Mouse (Mus musculus): Measurements from ENCODE around the gene Irx6. TPM values are rescaled to one million over a fixed set of nuclear protein-coding genes. Genes with fewer than 3 reads are reported as not detected.
A peak's percentile ranks its signal among the peaks of the same experiment; 100 is the strongest.

Gene Irx6
- total RNA-seq (2021), result under 1 TPM; 0.11 to 0.14 TPM
- long read RNA-seq, experiment 1, result 0 reads
- long read RNA-seq, experiment 2, result 0 reads

DNA sequence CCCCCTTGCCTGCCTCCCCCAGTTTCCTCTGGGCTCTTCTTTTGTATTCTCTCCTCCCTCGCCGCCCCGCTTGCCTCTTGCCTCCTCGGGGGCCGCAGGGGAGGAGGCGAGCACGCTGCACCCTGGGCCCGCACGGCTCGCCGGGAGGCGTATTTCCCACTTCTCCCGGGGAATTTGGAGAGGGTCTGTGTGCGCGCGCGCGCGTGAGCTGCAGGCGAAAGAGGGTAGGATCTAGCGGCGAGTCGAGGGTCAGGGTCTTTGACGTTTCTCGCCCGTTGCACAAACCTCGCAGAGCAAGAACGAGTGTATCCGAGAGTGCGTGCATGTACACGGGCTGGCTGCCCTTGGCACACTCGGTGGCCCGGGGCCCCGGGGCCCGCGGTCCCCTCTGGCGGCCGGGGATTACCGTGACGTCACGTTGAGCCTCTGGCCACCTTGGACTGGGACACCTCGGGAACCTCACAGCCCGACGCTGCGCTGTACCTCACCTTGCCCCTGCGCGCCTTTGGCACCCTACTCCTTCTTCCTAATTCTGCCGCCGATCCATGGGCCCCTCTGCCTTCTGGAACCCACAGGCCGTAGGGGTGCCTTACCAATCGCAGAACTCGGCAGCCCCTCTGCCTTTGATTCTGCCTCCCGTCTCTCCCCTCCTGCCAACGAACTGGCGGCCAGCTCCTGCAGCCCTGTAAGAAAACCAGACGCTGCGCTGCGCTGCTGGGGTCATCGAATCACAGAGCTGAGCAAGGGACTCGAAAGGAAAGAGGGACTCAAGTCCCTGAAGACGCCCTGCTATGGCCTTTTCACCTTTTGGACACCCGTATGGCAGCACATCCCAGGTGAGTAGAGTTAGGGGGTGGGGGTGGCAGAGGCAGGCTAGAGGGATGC lies at the start of gene Irx6:
Gene Irx6 (plus strand): TSS at position 45 of the 885 bp plus-strand sequence.
- no peak for DNase-seq (ENCODE audit: extremely low spot score in 1 of 2, low spot score in 2 of 2)
- intact Hi-C loops (cut with DNase I), result loop anchor here (5.0 kb wide), 2 partner anchors 307 to 867 kb away; no protein-coding TSS in a partner anchor
- peak within 1 kb of the TSS; percentile 27; the same call in 1 of the 2 replicates for H3K4me3 ChIP-seq
- H3K27ac ChIP-seq, result no peak within 1 kb of the TSS
- TF ChIP-seq CTCF (IDR thresholded peaks at IDR 0.05), result no peak

DNA sequence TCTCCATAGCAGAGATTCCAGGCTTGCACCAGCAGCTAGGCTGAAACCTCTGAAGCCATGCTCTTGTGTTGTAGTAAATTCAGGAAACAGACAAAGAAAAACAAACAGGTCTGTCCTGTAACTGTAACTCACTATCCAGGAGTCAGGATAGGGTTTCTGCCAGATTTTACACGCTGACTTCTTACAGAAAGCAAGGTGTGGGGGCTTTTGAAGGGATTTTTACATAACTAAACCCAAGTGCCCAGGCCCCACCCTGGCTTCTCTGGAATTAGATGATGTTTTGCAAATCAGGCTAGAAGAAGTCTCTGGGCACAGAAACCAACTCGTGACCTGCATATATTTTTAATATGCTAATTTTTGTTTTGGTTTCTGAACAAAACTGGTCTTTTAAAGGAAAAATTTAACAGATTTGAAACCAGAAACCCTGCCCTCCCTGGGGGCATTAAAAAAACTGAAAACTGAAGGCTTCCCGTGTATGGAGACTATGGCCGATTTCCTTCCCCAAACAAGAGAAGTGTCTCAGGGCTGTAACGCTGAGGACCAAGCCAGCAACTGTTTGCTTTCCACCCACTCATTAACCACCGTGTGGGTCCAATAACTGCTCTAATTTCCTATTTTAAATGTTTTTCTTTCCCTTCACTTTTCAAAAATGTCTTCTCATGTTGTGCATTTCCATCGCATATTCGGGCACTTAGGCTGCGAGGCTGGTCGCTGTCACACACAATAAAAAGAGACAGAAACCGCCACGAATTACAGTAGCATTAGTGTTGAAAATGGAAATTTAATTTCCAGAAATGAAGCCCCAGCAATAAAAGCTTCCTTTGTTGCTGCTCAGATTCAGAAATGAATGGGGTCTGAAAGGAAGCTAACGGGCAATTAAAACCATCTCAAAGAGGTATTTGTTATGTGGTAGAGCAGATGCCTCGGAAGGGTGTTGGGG lies 45.1 kb upstream of the Irx6 start:
- no peak overlapping the region for H3K4me3 ChIP-seq
- no peak overlapping the region for H3K27ac ChIP-seq
- intact Hi-C loops (cut with DNase I), result no loop called here
- TF ChIP-seq CTCF (IDR thresholded peaks at IDR 0.05), result no peak
- DNase-seq (ENCODE audit: extremely low spot score in 1 of 2, low spot score in 2 of 2), result no peak

DNA sequence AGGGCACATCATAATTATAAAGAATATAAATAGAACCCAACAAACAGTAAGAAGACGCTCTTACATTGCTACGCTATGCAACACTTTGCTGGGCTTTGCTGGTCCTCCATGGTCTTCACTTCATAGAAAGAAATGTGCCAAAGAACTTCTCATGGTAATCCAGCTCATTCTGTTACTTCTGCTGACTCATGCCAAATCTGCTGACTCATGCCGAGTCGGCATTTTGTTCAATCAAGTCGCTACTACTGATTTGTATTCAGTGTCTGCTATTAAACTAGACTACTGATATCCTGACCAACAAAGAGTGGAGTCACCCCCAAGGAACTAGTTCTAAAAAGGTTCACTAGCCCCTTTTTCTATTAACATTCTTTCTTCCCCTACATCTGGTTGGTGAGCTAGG lies 40.9 kb upstream of the Irx6 start:
- Histone ChIP-seq H3K27ac (no peak overlapping the region), H3K4me3 (no peak overlapping the region)
- no peak for TF ChIP-seq CTCF (IDR thresholded peaks at IDR 0.05)
- DNase-seq (ENCODE audit: extremely low spot score in 1 of 2, low spot score in 2 of 2), result no peak
- intact Hi-C loops (cut with DNase I), result no loop called here

- no peak for TF ChIP-seq CTCF (IDR thresholded peaks at IDR 0.05)
- intact Hi-C loops (cut with DNase I), result no loop called here
- H3K4me3 ChIP-seq, result no peak overlapping the region
- no peak for DNase-seq (ENCODE audit: extremely low spot score in 1 of 2, low spot score in 2 of 2)
- H3K27ac ChIP-seq, result no peak overlapping the region
Measured at GRCm38 (mm10) chr8:92640820-92641219, 33.3 kb upstream of the Irx6 start.

- intact Hi-C loops (cut with DNase I), result loop anchor here (5.0 kb wide), 1 partner anchor 76 kb away; no protein-coding TSS in a partner anchor
- no peak overlapping the region for H3K4me3 ChIP-seq
- DNase-seq (ENCODE audit: extremely low spot score in 1 of 2, low spot score in 2 of 2), result peak in 1 of 2 experiments; percentile 11
- TF ChIP-seq CTCF (IDR thresholded peaks at IDR 0.05), result peak; percentile 75
- no peak overlapping the region for H3K27ac ChIP-seq
Measured at GRCm38 (mm10) chr8:92646637-92647036, 27.5 kb upstream of the Irx6 start.

GRCm38 (mm10) chr8:92664207-92664606 lies 9.9 kb upstream of the Irx6 start:
- intact Hi-C loops (cut with DNase I), result no loop called here
- no peak overlapping the region for H3K27ac ChIP-seq
- no peak for DNase-seq (ENCODE audit: extremely low spot score in 1 of 2, low spot score in 2 of 2)
- no peak for TF ChIP-seq CTCF (IDR thresholded peaks at IDR 0.05)
- no peak overlapping the region for H3K4me3 ChIP-seq

GRCm38 (mm10) chr8:92670236-92670635 lies 3.9 kb upstream of the Irx6 start:
- no peak overlapping the region for H3K4me3 ChIP-seq
- TF ChIP-seq CTCF (IDR thresholded peaks at IDR 0.05), result no peak
- no peak overlapping the region for H3K27ac ChIP-seq
- intact Hi-C loops (cut with DNase I), result loop anchor here (5.0 kb wide), 2 partner anchors 303 to 863 kb away; no protein-coding TSS in a partner anchor
- no peak for DNase-seq (ENCODE audit: extremely low spot score in 1 of 2, low spot score in 2 of 2)

- Histone ChIP-seq H3K27ac (no peak overlapping the region), H3K4me3 (no peak overlapping the region)
- no peak for DNase-seq (ENCODE audit: extremely low spot score in 1 of 2, low spot score in 2 of 2)
- intact Hi-C loops (cut with DNase I), result loop anchor here (5.0 kb wide), 2 partner anchors 303 to 863 kb away; no protein-coding TSS in a partner anchor
- no peak for TF ChIP-seq CTCF (IDR thresholded peaks at IDR 0.05)
Measured at GRCm38 (mm10) chr8:92670656-92671195, 3.4 kb upstream of the Irx6 start.

GRCm38 (mm10) chr8:92671892-92672291 lies 2.2 kb upstream of the Irx6 start:
- Histone ChIP-seq H3K27ac (no peak overlapping the region), H3K4me3 (no peak overlapping the region)
- intact Hi-C loops (cut with DNase I), result loop anchor here (5.0 kb wide), 2 partner anchors 305 to 865 kb away; no protein-coding TSS in a partner anchor
- TF ChIP-seq CTCF (IDR thresholded peaks at IDR 0.05), result no peak
- no peak for DNase-seq (ENCODE audit: extremely low spot score in 1 of 2, low spot score in 2 of 2)

DNA sequence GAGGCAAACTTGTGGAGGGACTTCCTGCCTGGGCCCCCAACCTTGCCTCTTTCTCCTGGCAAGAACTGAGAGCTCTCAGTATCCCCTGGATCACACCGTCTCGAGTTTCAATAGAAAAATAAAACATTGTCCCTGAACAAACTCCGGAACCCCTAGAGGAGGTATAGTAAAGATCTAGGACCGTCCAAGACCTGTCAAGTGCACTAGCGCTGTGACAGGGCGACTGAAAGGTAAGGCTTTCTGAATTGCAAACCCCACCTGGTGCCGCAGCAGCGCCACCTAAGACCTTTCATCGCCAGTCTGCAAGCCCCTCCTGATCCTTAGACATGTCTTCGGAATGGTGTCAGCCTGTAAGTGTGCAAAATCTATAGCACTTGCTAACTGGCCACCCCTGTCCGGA lies 987 bp upstream of the Irx6 start:
- no peak for DNase-seq (ENCODE audit: extremely low spot score in 1 of 2, low spot score in 2 of 2)
- TF ChIP-seq CTCF (IDR thresholded peaks at IDR 0.05), result no peak
- no peak overlapping the region for H3K27ac ChIP-seq
- no peak overlapping the region for H3K4me3 ChIP-seq
- intact Hi-C loops (cut with DNase I), result loop anchor here (5.0 kb wide), 2 partner anchors 306 to 866 kb away; no protein-coding TSS in a partner anchor

GRCm38 (mm10) chr8:92673555-92674243 lies 389 bp upstream of the Irx6 start:
- Histone ChIP-seq H3K27ac (no peak overlapping the region), H3K4me3 (no peak overlapping the region)
- intact Hi-C loops (cut with DNase I), result loop anchor here (5.0 kb wide), 2 partner anchors 306 to 866 kb away; no protein-coding TSS in a partner anchor
- DNase-seq (ENCODE audit: extremely low spot score in 1 of 2, low spot score in 2 of 2), result peak; percentile 16 to 18
- peak; percentile 36 for TF ChIP-seq CTCF (IDR thresholded peaks at IDR 0.05)
